Mouse (Mus musculus): ENCODE data around the gene Ndrg2.
A peak's percentile ranks its signal among the peaks of the same experiment; 100 is the strongest.
"Not testable (repeated sequence)": the region's sequence is repeated elsewhere in the genome, so short reads cannot be mapped to it uniquely, and the experiment has no call there.

The Ndrg2 gene

GRCm38 (mm10) chr14:51913960-51914762 lies at the start of gene Ndrg2:
TSS of gene Ndrg2 (minus strand) at chr14:51914158.
- peak; percentile 35 for DNase-seq (ENCODE audit: inconsistent ontology term)

- DNase-seq (ENCODE audit: inconsistent ontology term), result peak; percentile 67
These were observed 46.4 kb upstream of the Ndrg2 start for GRCm38 (mm10) chr14:51960316-51960715.

DNA sequence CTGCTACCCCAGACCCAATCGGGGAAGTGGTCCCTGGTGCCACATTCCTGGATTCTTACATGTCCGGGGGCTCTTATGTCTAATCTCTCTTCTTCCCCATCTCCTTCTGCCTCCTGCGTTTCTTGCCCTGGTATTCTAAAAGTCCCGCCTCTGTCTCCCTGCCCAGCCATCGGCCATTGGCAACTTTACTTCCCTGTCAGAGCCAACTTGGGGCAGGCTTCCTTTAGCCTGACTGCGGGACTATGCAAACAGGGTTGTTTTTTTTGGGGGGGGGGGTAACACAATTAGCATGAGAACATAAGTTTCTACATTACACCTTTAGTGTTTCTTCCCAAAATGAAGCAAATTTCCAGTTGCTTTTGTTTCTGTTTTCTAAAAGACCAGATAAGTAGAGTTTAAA lies 29.4 kb upstream of the Ndrg2 start:
- no peak for DNase-seq (ENCODE audit: inconsistent ontology term)

- no peak for DNase-seq (ENCODE audit: inconsistent ontology term)
These were observed 28.3 kb upstream of the Ndrg2 start for GRCm38 (mm10) chr14:51942236-51942635.

DNA sequence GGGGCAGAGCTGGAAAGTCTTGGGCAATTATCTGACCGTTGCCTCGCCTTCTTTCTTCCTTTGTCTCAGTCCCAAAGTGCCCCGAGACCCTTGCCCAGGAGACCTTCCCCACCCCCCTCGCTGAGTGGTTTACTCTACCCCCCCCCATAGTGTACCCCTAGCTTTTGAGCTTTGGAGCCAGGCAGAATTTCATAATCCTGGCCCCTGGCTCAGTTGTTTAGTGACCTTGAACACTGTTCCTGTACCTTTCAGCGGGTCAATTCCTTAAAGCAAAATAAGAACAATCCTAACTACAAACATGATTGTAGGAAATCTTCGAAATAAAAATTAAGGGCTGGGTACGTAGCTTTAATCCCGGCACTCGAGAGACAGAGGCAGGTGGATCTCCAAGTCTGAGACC lies 27.6 kb upstream of the Ndrg2 start:
- no peak for DNase-seq (ENCODE audit: inconsistent ontology term)

GRCm38 (mm10) chr14:51940944-51941560 lies 27.1 kb upstream of the Ndrg2 start:
- no peak for DNase-seq (ENCODE audit: inconsistent ontology term)

DNA sequence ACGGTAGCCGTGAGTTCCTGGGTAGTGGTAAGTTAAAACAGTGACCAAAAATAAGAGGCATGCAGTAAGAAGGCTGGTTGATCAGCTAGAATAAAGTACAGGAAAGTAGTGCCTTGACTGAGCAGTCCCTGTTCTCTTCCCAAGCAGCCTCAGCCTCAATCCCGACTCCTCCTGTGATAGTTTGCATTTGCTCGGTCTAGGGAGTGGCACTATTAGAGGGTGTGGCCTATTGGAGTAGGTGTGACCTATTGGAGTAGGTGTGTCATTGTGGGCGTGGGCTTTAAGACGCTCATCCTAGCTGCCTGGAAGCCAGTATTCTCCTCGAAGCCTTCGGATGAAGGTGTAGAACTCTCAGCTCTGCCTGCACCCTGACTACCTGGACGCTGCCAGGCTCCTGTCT lies 25.0 kb upstream of the Ndrg2 start:
- DNase-seq (ENCODE audit: inconsistent ontology term), result no peak

DNA sequence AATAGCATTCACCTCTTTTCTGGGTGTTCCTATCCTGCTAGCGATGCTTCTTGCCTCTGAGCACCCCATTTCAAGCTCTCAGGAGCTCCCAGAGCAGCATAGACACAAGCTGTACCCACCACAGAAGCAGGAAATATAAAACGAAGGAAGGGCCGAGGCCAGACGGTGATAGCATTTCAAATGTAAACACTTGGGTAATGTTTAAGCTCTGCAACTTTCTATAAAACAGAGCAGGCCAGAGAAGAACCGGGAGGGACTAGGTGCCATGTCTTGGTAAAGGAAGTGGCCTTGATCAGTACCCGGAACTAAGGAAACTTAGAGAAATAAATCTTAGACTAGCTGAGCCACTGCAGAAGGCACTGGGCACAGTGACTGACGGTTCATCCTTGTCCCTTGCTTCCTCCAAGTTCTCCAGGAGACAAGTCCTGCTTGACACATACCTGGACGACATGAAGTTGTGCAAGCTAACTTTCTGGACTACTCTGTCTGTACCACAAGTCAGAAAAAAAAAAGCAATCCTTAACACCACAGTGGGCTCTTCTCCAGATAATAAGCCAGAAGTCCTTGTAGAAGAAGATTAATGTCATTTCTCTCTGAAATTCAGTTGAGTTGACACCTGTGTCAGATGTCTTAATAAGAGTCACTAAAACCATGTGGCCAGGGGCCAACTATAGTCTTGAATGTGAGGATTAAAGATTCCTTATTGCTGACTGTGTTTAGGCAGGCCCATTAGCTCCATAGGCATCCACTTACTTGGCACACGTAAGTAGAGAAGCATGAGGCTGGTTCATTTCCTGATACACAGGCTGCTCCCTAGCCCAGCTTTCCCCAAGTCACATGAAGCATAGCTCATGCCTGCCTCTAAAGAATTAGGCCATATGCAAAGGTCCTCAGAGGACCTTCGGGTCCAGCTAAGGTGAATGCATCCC lies 18.4 kb upstream of the Ndrg2 start:
- DNase-seq (ENCODE audit: inconsistent ontology term), result no peak

DNA sequence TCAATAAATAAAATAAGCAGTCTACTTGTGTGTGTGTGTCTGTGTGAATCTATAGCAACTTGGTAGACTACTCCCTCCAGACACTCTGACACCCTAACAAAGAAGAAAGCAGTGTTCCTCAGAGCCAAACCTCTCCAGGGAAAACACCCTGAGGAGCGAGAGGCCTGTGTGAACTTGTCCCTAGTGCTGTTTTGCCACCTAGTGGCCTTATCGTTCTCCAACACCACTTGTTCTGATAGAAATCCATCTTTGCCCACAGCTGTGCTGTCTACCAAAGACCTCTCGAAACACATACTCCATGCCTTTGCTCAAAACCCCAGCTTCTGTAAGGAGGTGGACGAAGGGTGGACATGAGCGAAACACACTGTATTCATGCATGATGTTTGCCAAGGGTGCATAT lies 16.9 kb upstream of the Ndrg2 start:
- DNase-seq (ENCODE audit: inconsistent ontology term), result peak; percentile 44

DNA sequence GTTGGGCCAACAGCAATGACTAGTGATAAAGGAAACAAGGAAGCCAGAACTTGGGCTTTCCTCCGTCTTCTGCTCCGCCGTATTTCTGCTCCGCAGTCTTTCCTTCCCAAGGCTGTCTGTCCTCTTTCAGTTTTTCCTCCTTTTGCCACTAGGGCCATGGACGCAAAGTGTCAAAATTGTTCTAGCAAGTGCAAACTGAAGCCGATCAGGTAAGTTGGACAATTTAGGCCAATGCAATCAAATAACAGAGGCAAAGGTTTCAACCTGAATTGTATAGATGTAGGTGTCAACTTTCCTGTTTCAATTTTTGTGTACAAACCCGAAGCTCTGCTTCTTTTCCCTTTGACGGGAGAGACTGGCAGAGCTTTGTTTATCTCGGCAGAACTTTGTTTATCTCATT lies 16.0 kb upstream of the Ndrg2 start:
- DNase-seq (ENCODE audit: inconsistent ontology term), result no peak

DNA sequence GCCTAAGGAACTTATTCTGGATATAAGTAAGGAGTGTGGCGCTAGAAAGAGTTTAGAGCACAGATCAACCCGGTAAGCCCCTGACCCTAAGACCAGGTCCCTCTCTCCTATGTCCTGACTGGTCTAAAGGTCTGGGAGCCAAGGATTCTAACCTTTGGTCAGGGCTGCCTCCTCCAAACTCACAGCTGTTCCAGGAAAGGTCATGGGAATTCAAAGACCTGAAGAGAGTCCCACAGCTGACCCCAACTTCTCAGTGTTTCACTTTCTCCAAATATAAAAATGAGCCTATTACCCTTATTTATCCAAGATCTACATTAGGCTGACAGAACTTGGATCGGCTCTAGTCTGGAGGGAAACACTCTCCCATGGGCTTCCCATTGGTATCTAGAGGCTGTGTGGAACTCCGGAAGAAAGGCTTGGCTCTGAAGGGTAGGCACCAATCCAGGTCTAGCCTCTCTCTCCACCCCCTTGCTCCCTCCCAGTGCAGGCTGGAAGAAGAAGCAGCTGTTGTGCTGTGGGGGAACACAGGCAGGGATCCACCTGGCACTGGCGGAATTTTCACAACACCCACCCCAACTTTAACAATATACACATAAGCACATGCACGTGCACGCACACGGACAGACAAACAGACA lies 15.5 kb upstream of the Ndrg2 start:
- peak; percentile 34 for DNase-seq (ENCODE audit: inconsistent ontology term)

DNA sequence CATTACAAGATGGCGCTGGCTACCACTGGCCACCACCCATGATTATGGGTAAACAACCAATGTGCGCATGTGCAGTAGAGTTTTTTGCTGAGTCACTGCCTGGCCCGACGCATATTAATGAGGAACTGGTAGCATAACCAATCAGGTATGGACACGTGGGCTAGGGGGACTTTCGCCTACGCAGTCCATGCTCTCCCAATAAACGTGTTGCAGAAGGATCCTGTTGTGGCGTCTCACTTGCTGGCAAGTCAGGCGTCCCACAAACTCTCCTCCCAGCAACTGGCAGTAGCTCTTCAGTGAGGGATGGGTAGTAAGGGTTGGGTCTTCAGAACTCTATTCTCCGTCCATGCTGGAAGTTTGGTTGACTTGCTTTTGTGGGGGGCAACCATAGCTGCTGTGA lies 13.0 kb upstream of the Ndrg2 start:
- DNase-seq (ENCODE audit: inconsistent ontology term), result not testable (repeated sequence)

- DNase-seq (ENCODE audit: inconsistent ontology term), result no peak
These were observed 9.5 kb upstream of the Ndrg2 start for GRCm38 (mm10) chr14:51923492-51923891.

DNA sequence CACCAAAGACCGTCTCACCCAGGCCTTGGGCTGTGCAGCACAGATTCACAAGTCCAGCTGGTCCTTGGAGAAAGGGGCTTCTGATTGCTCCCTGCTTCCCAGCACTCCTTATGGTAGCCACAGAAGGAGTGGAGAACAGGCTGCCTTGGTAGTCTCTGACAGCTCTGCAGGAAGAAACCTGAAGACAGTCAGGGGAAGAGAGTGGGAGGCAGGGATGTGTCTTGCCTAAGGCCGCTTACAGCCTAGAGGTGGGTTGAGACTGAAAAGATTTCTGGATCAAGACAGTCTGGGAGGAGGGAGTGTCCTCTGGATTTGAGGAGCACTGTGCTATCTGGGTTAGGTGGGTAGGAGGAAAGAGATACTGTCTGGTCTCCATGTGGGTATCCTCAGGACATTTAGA lies 9.0 kb upstream of the Ndrg2 start:
- no peak for DNase-seq (ENCODE audit: inconsistent ontology term)

DNA sequence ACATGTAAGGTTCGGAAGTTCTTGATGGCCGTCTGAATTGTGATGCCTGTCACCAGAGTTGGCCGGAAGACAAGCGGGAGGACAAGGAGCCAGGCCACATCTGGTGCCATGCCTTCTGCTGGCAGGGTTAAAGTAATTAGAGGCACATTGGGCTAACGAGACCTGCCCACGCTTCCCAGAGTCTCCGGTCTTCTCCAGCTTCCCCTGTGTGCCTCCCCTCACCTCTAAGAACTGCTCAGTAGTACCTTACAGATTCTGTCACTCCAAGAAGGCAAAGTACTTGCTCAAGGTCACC lies 8.6 kb upstream of the Ndrg2 start, which contains the start of gene Rnase13:
TSS of gene Rnase13 (minus strand) at position 203 of the 295 bp plus-strand sequence.
- no peak for DNase-seq (ENCODE audit: inconsistent ontology term)

DNA sequence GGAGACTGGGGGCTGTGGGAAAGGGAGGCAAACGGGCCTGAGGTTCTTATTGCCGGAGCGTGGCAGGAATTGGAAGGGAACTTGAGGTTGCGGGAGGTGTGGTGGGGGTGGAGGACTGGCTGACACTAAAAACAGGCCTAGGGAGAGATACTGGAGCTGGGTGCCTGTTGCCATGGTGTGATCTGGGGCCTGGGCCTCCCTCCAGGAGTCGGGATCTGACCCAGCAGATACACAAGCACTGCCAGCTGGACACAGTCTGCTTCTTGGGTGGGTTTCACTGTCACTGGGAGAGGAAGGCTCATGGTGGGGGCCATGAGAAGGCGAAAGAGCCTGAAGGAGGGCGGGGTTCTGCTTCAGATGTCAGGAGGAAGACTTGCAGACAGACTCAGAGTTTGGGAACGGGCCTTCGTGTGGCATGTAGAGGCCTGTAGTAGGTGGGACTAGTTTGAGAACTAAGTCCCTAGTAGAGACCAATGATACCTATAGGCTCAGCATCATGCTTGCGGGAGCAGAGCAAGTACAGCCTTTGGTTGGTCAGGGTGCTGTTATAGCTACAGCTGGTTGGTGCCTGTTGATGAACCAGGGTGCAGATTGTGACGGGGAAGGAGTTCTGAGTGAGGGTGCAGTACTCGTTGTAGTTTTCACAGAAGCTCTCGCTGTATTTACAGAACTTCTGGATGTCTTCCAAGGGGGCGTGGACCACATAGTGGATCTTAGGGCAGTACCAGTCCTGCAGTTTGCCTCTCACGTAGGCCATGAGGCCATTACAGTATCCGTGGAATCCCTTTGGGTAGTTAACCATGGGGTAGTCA lies 8.0 kb upstream of the Ndrg2 start:
- no peak for DNase-seq (ENCODE audit: inconsistent ontology term)

DNA sequence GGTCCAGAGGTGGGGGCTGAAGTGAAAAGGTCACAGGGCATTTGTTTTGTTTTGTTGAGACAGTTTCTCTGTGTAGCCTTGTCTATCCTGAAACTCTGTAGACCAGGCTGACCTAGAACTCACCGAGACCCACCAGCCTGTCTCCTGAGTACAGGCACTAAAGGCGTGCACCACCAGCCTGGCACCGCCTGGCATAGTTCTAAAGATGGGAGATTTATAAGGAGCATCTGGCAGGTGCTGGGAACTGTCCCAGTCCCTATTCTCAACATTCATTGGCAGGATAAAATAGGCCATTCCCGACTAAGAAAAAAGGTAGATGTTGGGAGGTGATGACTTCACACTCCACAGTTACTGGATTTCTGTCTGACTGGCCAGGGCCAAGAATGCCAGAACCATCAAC lies 5.0 kb upstream of the Ndrg2 start:
- no peak for DNase-seq (ENCODE audit: inconsistent ontology term)

GRCm38 (mm10) chr14:51918125-51918524 lies 4.2 kb upstream of the Ndrg2 start, which contains the start of gene Tppp2:
TSS of gene Tppp2 (plus strand) at chr14:51918425.
- DNase-seq (ENCODE audit: inconsistent ontology term), result no peak

GRCm38 (mm10) chr14:51916539-51916938 lies 2.6 kb upstream of the Ndrg2 start:
- no peak for DNase-seq (ENCODE audit: inconsistent ontology term)

- no peak for DNase-seq (ENCODE audit: inconsistent ontology term)
These were observed 1.1 kb upstream of the Ndrg2 start for GRCm38 (mm10) chr14:51915030-51915429.

Measured in Muller cell, postnatal 12 days (primary cell).